Mouse (Mus musculus) heart, embryonic 11.5 days (tissue): ENCODE data around the gene Tnik. TPM values are rescaled to one million over a fixed set of nuclear protein-coding genes. Genes with fewer than 3 reads are reported as not detected.

ENCODE experiments used
- ATAC-seq: fragments of 200-750 bp; cut with Nextera tagmentation; replicated peaks from 2 replicates; pipeline ENCODE4 v1.8.0; 2017; ENCODE audit warnings: moderate library complexity; ENCODE audit not compliant: insufficient number of reproducible peaks, low FRiP score, low TSS enrichment
- H3K27ac ChIP-seq: fragments of 300-500 bp; sonication (generic); 2 replicates; pipeline ENCODE4 v1.5.1; 2014; ENCODE audit warnings: mild to moderate bottlenecking, low read depth, low read length
- H3K27me3 ChIP-seq: fragments of 300-500 bp; sonication (generic); 2 replicates; pipeline ENCODE4 v1.6.1; 2014; ENCODE audit warnings: mild to moderate bottlenecking, low read length, mixed read lengths; ENCODE audit not compliant: control insufficient read depth, insufficient read depth
- H3K36me3 ChIP-seq: fragments of 300-500 bp; sonication (generic); 2 replicates; pipeline ENCODE4 v1.6.1; 2014; ENCODE audit warnings: mild to moderate bottlenecking, low read length, moderate library complexity, mixed read lengths; ENCODE audit not compliant: control insufficient read depth, insufficient read depth
- H3K4me1 ChIP-seq: fragments of 300-500 bp; sonication (generic); 2 replicates; pipeline ENCODE4 v1.6.1; 2014; ENCODE audit warnings: low read length; ENCODE audit not compliant: control insufficient read depth, insufficient read depth
- H3K4me2 ChIP-seq: fragments of 300-500 bp; sonication (generic); 2 replicates; pipeline ENCODE4 v1.6.1; 2014; ENCODE audit warnings: mild to moderate bottlenecking, moderate library complexity
- H3K4me3 ChIP-seq: fragments of 300-500 bp; sonication (generic); 2 replicates; pipeline ENCODE4 v1.5.1; 2014; ENCODE audit warnings: low read depth, low read length
- H3K9ac ChIP-seq: fragments of 300-500 bp; sonication (generic); 2 replicates; pipeline ENCODE4 v1.6.1; 2014; ENCODE audit warnings: mild to moderate bottlenecking, low read depth, low read length, moderate library complexity
- H3K9me3 ChIP-seq: fragments of 300-500 bp; sonication (generic); replicated peaks from 2 replicates; pipeline ENCODE4 v1.6.1; 2016; ENCODE audit warnings: low read length; ENCODE audit not compliant: control insufficient read depth
- WGBS: fragments of 180-500 bp; shearing (Covaris S2); extraction: QIAGEN DNeasy Blood & Tissue Kit; methylation state at CpG from one replicate; pipeline ENCODE4 v1.1.7; 2014; ENCODE audit not compliant: insufficient replicate concordance; 5-methylcytosine and 5-hydroxymethylcytosine counted together
- polyA plus RNA-seq: library from polyadenylated mRNA; unstranded; fragments of >200 nt; fragmentation: Nextera tagmentation; extraction: Ambion mirVana; gene quantifications from 2 replicates; pipeline ENCODE4 v1.2.1, GENCODE M21; 2014

Tnik gene
- polyA plus RNA-seq, 1 experiment from 2014 or later, result 7.6 TPM

DNA sequence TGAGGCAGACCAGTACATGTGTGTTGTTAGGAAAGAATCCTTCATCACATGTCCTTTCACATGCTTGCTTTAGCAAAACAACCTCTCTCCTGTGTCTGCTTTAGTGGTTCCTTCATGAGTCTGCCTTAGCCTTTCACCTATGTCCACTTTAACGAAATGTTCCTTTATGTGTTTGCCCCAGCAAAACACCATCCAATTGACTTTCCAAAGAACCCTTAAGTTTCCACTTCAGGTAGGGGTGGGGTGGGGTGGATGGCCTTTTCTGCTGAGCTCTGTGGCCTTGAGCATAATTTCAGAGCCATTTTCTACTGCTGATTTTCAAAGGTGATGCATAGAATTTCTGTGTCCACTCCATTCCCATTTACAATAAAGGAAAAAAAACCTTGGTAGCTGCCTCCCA is 106.3 kb downstream of the Tnik start:
- Histone ChIP-seq H3K27me3 (no peaks in the 10 kb centered on the region), H3K27ac (no peak overlapping the region), H3K4me2 (no peak overlapping the region), H3K4me1 (no peaks in the 10 kb centered on the region), H3K9me3 (no peaks in the 10 kb centered on the region; the same call in 1 of the 2 replicates), H3K4me3 (no peak overlapping the region), H3K9ac (no peak overlapping the region), H3K36me3 (no peaks in the 10 kb centered on the region)
- ATAC-seq, result no peak
- WGBS, result 86% methylated on average over 1 of the region's 1 CpGs

DNA sequence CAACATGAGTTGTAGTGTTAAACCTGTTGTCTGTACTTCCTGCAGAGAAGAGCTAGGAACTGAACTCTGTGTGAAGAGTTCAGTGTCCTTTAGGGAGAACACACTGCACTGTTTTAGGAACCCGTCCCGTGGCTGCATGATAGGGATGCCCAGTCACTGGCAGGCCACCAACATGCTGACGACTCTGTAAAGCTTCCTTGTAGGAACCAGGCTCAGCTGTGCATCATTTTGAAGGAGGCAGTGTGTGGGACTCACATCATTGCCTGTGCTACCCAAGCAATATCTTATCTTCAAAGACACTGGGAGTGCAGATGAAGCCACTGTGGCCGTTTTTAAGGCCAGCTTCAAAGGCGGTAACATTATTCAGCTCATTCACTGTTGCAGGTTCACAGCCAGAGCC is 106.7 kb downstream of the Tnik start:
- WGBS, result 48% methylated on average over 5 of the region's 5 CpGs
- Histone ChIP-seq H3K36me3 (no peaks in the 10 kb centered on the region), H3K27ac (no peak overlapping the region), H3K9me3 (no peaks in the 10 kb centered on the region), H3K4me2 (no peak overlapping the region), H3K4me1 (no peaks in the 10 kb centered on the region), H3K27me3 (no peaks in the 10 kb centered on the region), H3K4me3 (no peak overlapping the region), H3K9ac (no peak overlapping the region)
- ATAC-seq, result no peak

DNA sequence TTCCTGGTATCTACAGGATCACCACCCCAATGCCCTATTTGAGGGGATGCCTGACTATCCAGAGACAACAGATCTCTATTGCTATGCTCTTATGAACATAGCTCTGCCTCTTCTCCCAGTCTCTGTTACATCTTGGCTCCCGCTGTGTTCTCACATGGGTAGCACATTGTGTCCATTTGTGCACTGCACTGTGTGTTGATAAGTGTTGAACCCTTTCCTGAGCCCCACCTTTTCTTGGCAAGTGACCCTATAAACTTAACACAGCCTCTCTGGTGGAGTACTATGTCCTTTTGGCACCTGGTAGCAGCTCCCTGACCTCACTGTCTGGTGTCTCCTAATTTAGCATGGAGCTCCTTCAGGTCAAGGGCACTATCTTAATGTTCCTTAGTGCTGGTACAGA is 108.6 kb downstream of the Tnik start:
- no peak for ATAC-seq
- no peak overlapping the region for H3K4me2 ChIP-seq
- whole genome bisulfite sequencing, result 88% methylated on average over 1 of the region's 1 CpGs
- H3K4me1 ChIP-seq, result no peaks in the 10 kb centered on the region
- no peak overlapping the region for H3K9ac ChIP-seq
- H3K27ac ChIP-seq, result no peak overlapping the region
- no peaks in the 10 kb centered on the region for H3K9me3 ChIP-seq
- no peaks in the 10 kb centered on the region for H3K27me3 ChIP-seq
- H3K36me3 ChIP-seq, result no peaks in the 10 kb centered on the region
- H3K4me3 ChIP-seq, result no peak overlapping the region

DNA sequence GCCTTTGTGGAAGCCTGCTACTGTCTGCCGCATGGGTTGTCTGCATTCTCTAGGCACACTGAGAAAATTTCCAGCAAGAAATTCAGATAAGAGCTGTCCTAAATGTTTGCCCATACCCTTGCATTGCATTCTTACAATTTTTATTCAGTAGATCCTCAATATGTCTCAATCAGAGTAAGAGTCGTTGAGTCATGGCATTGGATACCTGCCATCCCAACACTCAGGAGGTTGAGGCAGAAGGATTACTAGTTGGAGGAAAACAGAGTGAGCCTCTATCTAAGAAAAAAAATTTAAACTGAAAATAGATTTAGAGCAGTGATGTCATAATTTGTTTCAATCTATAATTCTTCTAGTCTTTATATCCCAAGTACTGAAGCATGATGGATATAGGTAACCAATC is 109.4 kb downstream of the Tnik start:
- Histone ChIP-seq H3K27me3 (no peaks in the 10 kb centered on the region), H3K36me3 (no peaks in the 10 kb centered on the region), H3K4me2 (no peak overlapping the region), H3K9ac (no peak overlapping the region), H3K27ac (no peak overlapping the region), H3K9me3 (no peaks in the 10 kb centered on the region), H3K4me3 (no peak overlapping the region), H3K4me1 (no peaks in the 10 kb centered on the region)
- no peak for ATAC-seq
- 80% methylated on average over 2 of the region's 2 CpGs for WGBS

DNA sequence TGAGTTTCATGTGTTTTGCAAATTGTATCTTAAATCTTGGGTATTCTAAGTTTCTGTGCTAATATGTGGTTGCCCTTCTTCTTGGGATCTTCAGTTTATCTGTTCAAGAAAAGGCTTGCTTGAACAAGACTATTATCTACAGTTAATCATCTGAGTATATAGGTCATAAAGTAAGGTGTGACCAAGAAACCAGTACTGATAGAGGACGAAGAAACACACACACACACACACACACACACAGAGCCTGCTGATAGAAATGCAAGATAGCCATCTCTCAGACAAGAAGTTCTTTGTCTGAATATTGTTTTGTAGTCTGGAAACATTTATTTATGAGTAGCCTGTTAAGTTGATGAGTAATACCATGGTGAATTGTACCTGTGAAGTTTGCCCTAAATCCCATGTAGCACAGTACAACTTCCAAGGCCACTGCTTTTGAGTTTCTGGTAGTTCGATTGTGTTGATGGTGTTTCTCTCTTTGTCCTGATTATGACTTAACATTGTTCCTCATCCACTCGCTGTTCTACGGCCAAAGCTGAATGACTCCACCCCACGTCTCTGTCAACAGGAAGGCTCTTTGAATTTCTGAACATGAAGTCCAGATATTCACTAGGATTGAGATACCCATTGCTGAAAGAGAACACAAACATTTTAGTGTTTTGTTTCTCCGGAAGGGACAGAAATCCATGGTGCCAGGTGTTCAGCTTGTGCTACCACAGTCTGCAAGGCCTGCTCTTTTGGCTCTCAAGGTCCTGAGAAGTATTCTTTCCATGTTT is 111.9 kb downstream of the Tnik start:
- Histone ChIP-seq H3K27me3 (no peaks in the 10 kb centered on the region), H3K9ac (no peak overlapping the region), H3K4me2 (no peak overlapping the region), H3K4me1 (no peaks in the 10 kb centered on the region), H3K4me3 (no peak overlapping the region), H3K27ac (no peak overlapping the region), H3K36me3 (no peaks in the 10 kb centered on the region), H3K9me3 (no peaks in the 10 kb centered on the region)
- 79% methylated on average over 6 of the region's 6 CpGs for WGBS
- ATAC-seq, result no peak

DNA sequence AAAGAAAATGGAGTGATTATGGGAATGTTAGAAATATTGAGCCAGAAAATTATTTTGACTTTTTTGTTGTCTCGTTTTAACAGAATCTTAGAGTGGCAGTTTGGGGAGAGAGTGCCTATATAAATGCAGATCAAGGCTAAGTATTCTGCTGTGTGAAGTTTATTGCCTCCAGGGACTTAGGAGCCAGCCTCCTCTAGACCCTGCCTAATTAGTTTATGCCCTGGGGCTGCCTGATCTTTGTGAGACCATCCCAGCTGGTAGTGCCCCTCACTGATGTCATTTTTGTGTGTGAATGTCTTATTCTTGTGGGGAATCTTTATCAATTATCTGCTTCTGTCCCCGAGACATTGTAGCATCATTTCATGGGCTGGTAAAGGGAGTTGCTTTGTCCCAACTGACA is 117.2 kb downstream of the Tnik start:
- H3K9me3 ChIP-seq, result no peaks in the 10 kb centered on the region
- no peaks in the 10 kb centered on the region for H3K4me1 ChIP-seq
- H3K36me3 ChIP-seq, result no peaks in the 10 kb centered on the region
- no peak overlapping the region for H3K9ac ChIP-seq
- H3K4me3 ChIP-seq, result no peak overlapping the region
- ATAC-seq, result no peak
- H3K4me2 ChIP-seq, result no peak overlapping the region
- WGBS, result 55% methylated on average over 2 of the region's 2 CpGs
- no peak overlapping the region for H3K27ac ChIP-seq
- no peaks in the 10 kb centered on the region for H3K27me3 ChIP-seq

DNA sequence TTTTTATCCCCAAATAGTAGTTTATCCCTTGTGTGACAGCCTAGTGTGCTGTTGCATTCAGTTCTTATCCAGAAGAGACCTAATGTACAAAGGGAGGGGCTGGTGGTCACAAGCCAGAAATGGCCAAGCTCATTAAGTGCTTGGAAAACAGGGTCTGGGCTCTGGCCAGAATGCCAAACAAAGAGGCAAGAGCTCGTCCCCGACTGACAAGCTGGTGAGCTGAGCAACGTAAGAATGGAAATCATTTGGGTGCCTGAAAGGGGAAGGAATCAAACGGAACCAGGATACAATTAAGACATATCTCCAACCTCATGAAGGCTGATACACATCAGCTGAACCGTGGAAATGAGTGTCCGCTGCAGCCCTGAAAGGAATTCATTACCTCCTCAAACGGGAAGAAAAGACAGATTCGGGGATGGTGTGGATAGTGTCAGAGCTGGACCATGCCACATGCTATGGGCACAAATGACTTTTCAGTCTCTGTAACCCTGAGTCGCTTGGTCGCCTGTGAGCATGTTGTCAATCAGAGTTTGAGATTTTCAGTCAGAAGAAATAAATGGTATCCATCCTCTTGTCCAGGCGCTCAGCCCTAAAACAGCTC is 120.6 kb downstream of the Tnik start:
- ATAC-seq, result no peak
- no peaks in the 10 kb centered on the region for H3K4me1 ChIP-seq
- H3K27me3 ChIP-seq, result no peaks in the 10 kb centered on the region

DNA sequence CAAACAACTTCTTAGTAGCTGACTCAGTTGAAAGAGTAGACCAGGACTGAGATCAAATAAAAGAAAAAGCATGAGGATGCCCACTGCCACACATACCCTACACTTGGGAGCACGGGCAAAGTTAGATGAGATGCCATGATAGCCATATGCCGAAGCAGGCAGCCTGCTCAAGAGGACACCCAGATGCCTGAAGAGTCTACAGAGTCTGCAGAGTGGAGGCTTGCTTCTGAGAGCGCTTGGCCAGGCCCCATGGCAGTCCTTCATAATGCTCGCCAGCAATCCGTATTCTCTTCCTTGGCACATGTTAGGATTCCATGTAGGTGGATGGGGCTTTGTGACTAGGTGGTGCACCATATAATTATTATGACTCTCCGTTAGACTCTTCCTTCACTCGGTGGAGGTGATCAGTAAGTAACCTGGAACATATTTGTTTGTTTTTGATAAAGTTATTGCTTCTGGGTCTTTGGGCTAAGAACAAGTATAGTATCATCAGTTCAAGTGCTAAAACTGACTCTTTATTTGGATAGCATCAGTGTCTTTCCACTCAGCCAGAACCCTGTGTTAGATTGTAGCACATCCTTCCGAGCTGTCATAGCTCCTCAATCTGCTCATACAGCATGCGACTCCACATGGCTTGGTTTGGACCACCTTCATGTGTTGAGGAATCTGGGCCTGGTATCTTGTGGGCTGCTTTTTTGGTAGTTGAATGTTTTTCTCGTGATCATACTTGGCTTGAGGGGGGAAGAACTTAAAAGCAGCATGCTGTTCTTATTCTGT is 122.4 kb downstream of the Tnik start:
- no peaks in the 10 kb centered on the region for H3K36me3 ChIP-seq
- WGBS, result 88% methylated on average over 10 of the region's 10 CpGs

More for the DNA sequence above, 120.6 kb downstream of the Tnik start:
- WGBS, result 71% methylated on average over 11 of the region's 11 CpGs
- Histone ChIP-seq H3K36me3 (no peaks in the 10 kb centered on the region), H3K9ac (no peak overlapping the region), H3K4me3 (no peak overlapping the region), H3K9me3 (0 out of 2 replicates have a peak, but pooled peaks cover 2% of the 10 kb centered on the region), H3K27ac (no peak overlapping the region), H3K4me2 (no peak overlapping the region)

More for the DNA sequence above, 122.4 kb downstream of the Tnik start:
- no peak overlapping the region for H3K9ac ChIP-seq
- H3K4me1 ChIP-seq, result no peaks in the 10 kb centered on the region
- H3K27ac ChIP-seq, result no peak overlapping the region
- no peak overlapping the region for H3K4me3 ChIP-seq
- ATAC-seq, result no peak
- H3K4me2 ChIP-seq, result no peak overlapping the region
- H3K27me3 ChIP-seq, result no peaks in the 10 kb centered on the region
- 0 out of 2 replicates have a peak, but pooled peaks cover 2% of the 10 kb centered on the region for H3K9me3 ChIP-seq
